Mouse (Mus musculus) forebrain, embryonic 15.5 days (tissue): Measurements from ENCODE around the gene Xrra1. TPM values are rescaled to one million over a fixed set of nuclear protein-coding genes. Genes with fewer than 3 reads are reported as not detected.

Experiments used
- ATAC-seq: fragments of 200-750 bp; cut with Nextera tagmentation; replicated peaks from 2 replicates; pipeline ENCODE4 v1.8.0; 2017; ENCODE audit warnings: mild to moderate bottlenecking, moderate TSS enrichment, moderate library complexity
- H3K27ac ChIP-seq: fragments of 300-500 bp; sonication (generic); replicated peaks from 2 replicates; pipeline ENCODE4 v1.5.1; 2015; ENCODE audit warnings: mild to moderate bottlenecking, inconsistent platforms
- H3K27me3 ChIP-seq: fragments of 300-500 bp; sonication (generic); 2 replicates; pipeline ENCODE4 v1.6.1; 2015; ENCODE audit warnings: inconsistent platforms
- H3K36me3 ChIP-seq: fragments of 300-500 bp; sonication (generic); 2 replicates; pipeline ENCODE4 v1.6.1; 2015; ENCODE audit warnings: mild to moderate bottlenecking, inconsistent platforms
- H3K4me1 ChIP-seq: fragments of 300-500 bp; sonication (generic); 2 replicates; pipeline ENCODE4 v1.6.1; 2015; ENCODE audit warnings: inconsistent platforms
- H3K4me2 ChIP-seq: fragments of 300-500 bp; sonication (generic); replicated peaks from 2 replicates; pipeline ENCODE4 v1.6.1; 2015; ENCODE audit warnings: mild to moderate bottlenecking, inconsistent platforms
- H3K4me3 ChIP-seq: fragments of 300-500 bp; sonication (generic); 2 replicates; pipeline ENCODE4 v1.5.1; 2015; ENCODE audit warnings: mild to moderate bottlenecking, inconsistent platforms
- H3K9ac ChIP-seq: fragments of 300-500 bp; sonication (generic); replicated peaks from 2 replicates; pipeline ENCODE4 v1.6.1; 2015; ENCODE audit warnings: mild to moderate bottlenecking, inconsistent platforms
- H3K9me3 ChIP-seq: fragments of 300-500 bp; sonication (generic); 2 replicates; pipeline ENCODE4 v1.6.1; 2016; ENCODE audit warnings: inconsistent platforms
- WGBS: fragments of 180-500 bp; shearing (Covaris S2); methylation state at CpG from one replicate; pipeline ENCODE4 v1.1.7; 2015; ENCODE audit warnings: mixed read lengths; 5-methylcytosine and 5-hydroxymethylcytosine counted together
- polyA plus RNA-seq: library from polyadenylated mRNA; unstranded; fragments of >200 nt; fragmentation: Nextera tagmentation; extraction: Ambion mirVana; gene quantifications from 2 replicates; pipeline ENCODE4 v1.2.1, GENCODE M21; 2015

Xrra1 gene
- polyA plus RNA-seq, 1 experiment from 2014 or later: 0.65 TPM

- Histone ChIP-seq H3K27me3 (no peaks in the 10 kb centered on the region), H3K4me2 (no peak overlapping the region), H3K36me3 (no peaks in the 10 kb centered on the region), H3K27ac (no peak overlapping the region), H3K4me3 (no peak overlapping the region), H3K9me3 (no peaks in the 10 kb centered on the region), H3K4me1 (no peaks in the 10 kb centered on the region), H3K9ac (no peak overlapping the region)
- ATAC-seq: no peak
- WGBS: 87% methylated on average over 5 of the region's 5 CpGs
Observed at GRCm38 (mm10) chr7:99911038-99911437, 52.1 kb downstream of the Xrra1 start.

GRCm38 (mm10) chr7:99914316-99914715 lies 55.4 kb downstream of the Xrra1 start:
- Histone ChIP-seq H3K4me3 (no peak overlapping the region), H3K27ac (no peak overlapping the region), H3K27me3 (peaks cover 5% of the 10 kb centered on the region), H3K4me2 (no peak overlapping the region), H3K9me3 (no peaks in the 10 kb centered on the region), H3K4me1 (peaks cover 16% of the 10 kb centered on the region), H3K9ac (no peak overlapping the region), H3K36me3 (no peaks in the 10 kb centered on the region)
- ATAC-seq: no peak
- 84% methylated on average over 10 of the region's 10 CpGs for WGBS

GRCm38 (mm10) chr7:99915511-99915910 lies 56.6 kb downstream of the Xrra1 start:
- peaks cover 5% of the 10 kb centered on the region for H3K27me3 ChIP-seq
- no peak overlapping the region for H3K4me3 ChIP-seq
- H3K27ac ChIP-seq: no peak overlapping the region
- H3K36me3 ChIP-seq: no peaks in the 10 kb centered on the region
- WGBS: 78% methylated on average over 2 of the region's 2 CpGs
- no peak overlapping the region for H3K4me2 ChIP-seq
- no peaks in the 10 kb centered on the region for H3K9me3 ChIP-seq
- peaks cover 16% of the 10 kb centered on the region for H3K4me1 ChIP-seq
- ATAC-seq: no peak
- H3K9ac ChIP-seq: no peak overlapping the region

- Histone ChIP-seq H3K36me3 (no peaks in the 10 kb centered on the region), H3K4me1 (peaks cover 16% of the 10 kb centered on the region), H3K4me3 (peak overlapping the region; percentile 32), H3K27ac (no peak overlapping the region), H3K9me3 (no peaks in the 10 kb centered on the region), H3K9ac (peak overlapping the region; percentile 16), H3K27me3 (peaks cover 5% of the 10 kb centered on the region), H3K4me2 (peak overlapping the region; percentile 54)
- WGBS: 5% methylated on average over 22 of the region's 22 CpGs
- ATAC-seq: peak; percentile 55
Observed at GRCm38 (mm10) chr7:99916741-99917319, 57.9 kb downstream of the Xrra1 start.

GRCm38 (mm10) chr7:99917320-99917844 lies 58.5 kb downstream of the Xrra1 start:
- no peak overlapping the region; the same call in 1 of the 2 replicates for H3K27ac ChIP-seq
- peaks cover 5% of the 10 kb centered on the region for H3K27me3 ChIP-seq
- no peaks in the 10 kb centered on the region for H3K36me3 ChIP-seq
- ATAC-seq: peak; percentile 55
- 4% methylated on average over 36 of the region's 36 CpGs for WGBS
- H3K9ac ChIP-seq: peak overlapping the region; percentile 16
- peaks cover 16% of the 10 kb centered on the region for H3K4me1 ChIP-seq
- H3K9me3 ChIP-seq: no peaks in the 10 kb centered on the region
- H3K4me2 ChIP-seq: peak overlapping the region; percentile 54
- H3K4me3 ChIP-seq: peak overlapping the region; percentile 32

- peaks cover 6% of the 10 kb centered on the region; the same call in 1 of the 2 replicates for H3K36me3 ChIP-seq
- H3K9ac ChIP-seq: no peak overlapping the region
- no peak overlapping the region for H3K4me2 ChIP-seq
- no peak for ATAC-seq
- peaks cover 5% of the 10 kb centered on the region for H3K27me3 ChIP-seq
- no peak overlapping the region for H3K4me3 ChIP-seq
- no peaks in the 10 kb centered on the region for H3K9me3 ChIP-seq
- 90% methylated on average over 2 of the region's 2 CpGs for WGBS
- peaks cover 16% of the 10 kb centered on the region for H3K4me1 ChIP-seq
- H3K27ac ChIP-seq: no peak overlapping the region
Observed at GRCm38 (mm10) chr7:99919164-99919563, 60.2 kb downstream of the Xrra1 start.

GRCm38 (mm10) chr7:99919971-99920370 lies 61.1 kb downstream of the Xrra1 start:
- peaks cover 5% of the 10 kb centered on the region for H3K27me3 ChIP-seq
- no peak overlapping the region for H3K4me2 ChIP-seq
- no peak for ATAC-seq
- H3K27ac ChIP-seq: no peak overlapping the region
- H3K9me3 ChIP-seq: no peaks in the 10 kb centered on the region
- no peak overlapping the region for H3K4me3 ChIP-seq
- 96% methylated on average over 6 of the region's 6 CpGs for WGBS
- H3K36me3 ChIP-seq: peaks cover 14% of the 10 kb centered on the region
- peaks cover 16% of the 10 kb centered on the region for H3K4me1 ChIP-seq
- no peak overlapping the region for H3K9ac ChIP-seq

- Histone ChIP-seq H3K4me2 (no peak overlapping the region), H3K36me3 (peaks cover 18% of the 10 kb centered on the region), H3K27ac (no peak overlapping the region), H3K4me3 (no peak overlapping the region), H3K9ac (no peak overlapping the region), H3K4me1 (peaks cover 16% of the 10 kb centered on the region), H3K27me3 (peaks cover 5% of the 10 kb centered on the region), H3K9me3 (no peaks in the 10 kb centered on the region)
- 91% methylated on average over 2 of the region's 2 CpGs for WGBS
- ATAC-seq: no peak
Observed at GRCm38 (mm10) chr7:99920416-99920815, 61.5 kb downstream of the Xrra1 start.

GRCm38 (mm10) chr7:99926916-99927714 lies 68.2 kb downstream of the Xrra1 start:
- no peak overlapping the region for H3K4me2 ChIP-seq
- no peak for ATAC-seq
- H3K27me3 ChIP-seq: no peaks in the 10 kb centered on the region
- no peaks in the 10 kb centered on the region for H3K4me1 ChIP-seq
- 0 out of 2 replicates have a peak overlapping the region, but pooled peaks have one; percentile 2 for H3K27ac ChIP-seq
- no peak overlapping the region for H3K9ac ChIP-seq
- 78% methylated on average over 10 of the region's 10 CpGs for WGBS
- H3K4me3 ChIP-seq: no peak overlapping the region
- no peaks in the 10 kb centered on the region for H3K9me3 ChIP-seq
- peaks cover 38% of the 10 kb centered on the region for H3K36me3 ChIP-seq

- no peaks in the 10 kb centered on the region for H3K27me3 ChIP-seq
- H3K27ac ChIP-seq: no peak overlapping the region
- peaks cover 26% of the 10 kb centered on the region; the same call in 1 of the 2 replicates for H3K36me3 ChIP-seq
- H3K4me1 ChIP-seq: no peaks in the 10 kb centered on the region
- no peaks in the 10 kb centered on the region for H3K9me3 ChIP-seq
- WGBS: 88% methylated on average over 1 of the region's 1 CpGs
- H3K4me2 ChIP-seq: no peak overlapping the region
- no peak overlapping the region for H3K9ac ChIP-seq
- no peak for ATAC-seq
- no peak overlapping the region for H3K4me3 ChIP-seq
Observed at GRCm38 (mm10) chr7:99935758-99936157, 76.8 kb downstream of the Xrra1 start.

GRCm38 (mm10) chr7:99940669-99941068 lies 81.8 kb downstream of the Xrra1 start:
- Histone ChIP-seq H3K9ac (no peak overlapping the region), H3K9me3 (no peaks in the 10 kb centered on the region), H3K4me3 (no peak overlapping the region), H3K4me1 (no peaks in the 10 kb centered on the region), H3K36me3 (peaks cover 36% of the 10 kb centered on the region; the same call in 1 of the 2 replicates), H3K27ac (no peak overlapping the region), H3K4me2 (no peak overlapping the region), H3K27me3 (no peaks in the 10 kb centered on the region)
- 100% methylated on average over 1 of the region's 1 CpGs for WGBS
- ATAC-seq: no peak

GRCm38 (mm10) chr7:99944520-99944919 lies 85.6 kb downstream of the Xrra1 start:
- Histone ChIP-seq H3K27ac (no peak overlapping the region), H3K9me3 (no peaks in the 10 kb centered on the region), H3K4me3 (no peak overlapping the region), H3K36me3 (peaks cover 44% of the 10 kb centered on the region), H3K27me3 (no peaks in the 10 kb centered on the region), H3K4me2 (no peak overlapping the region), H3K4me1 (no peaks in the 10 kb centered on the region), H3K9ac (no peak overlapping the region)
- ATAC-seq: no peak
- 94% methylated on average over 3 of the region's 3 CpGs for WGBS
